Mouse (Mus musculus): ENCODE results near the gene Tbc1d16.

DNA sequence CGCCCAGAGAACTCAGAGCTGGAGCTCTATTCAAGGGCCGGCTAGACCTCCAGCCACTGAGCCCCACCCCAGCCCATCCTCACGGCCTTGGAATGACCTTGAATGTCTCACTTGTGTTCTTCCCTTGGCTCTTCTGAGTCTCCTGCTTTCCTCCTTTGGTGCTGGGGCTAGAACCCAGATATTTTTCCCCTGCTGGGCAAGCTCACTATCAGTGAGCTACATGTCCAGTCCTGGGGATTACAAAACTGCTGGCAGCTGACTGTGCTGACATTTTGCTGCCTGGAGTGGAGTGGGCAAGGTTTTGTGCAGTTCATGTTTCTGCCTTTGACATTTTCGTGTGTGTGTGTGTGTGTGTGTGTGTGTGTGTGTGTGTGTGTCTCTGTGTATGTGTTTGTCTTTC, 111.3 kb downstream of the Tbc1d16 start:
- TF ChIP-seq POLR2A (IDR thresholded peaks at IDR 0.05; ENCODE audit: borderline replicate concordance, extremely low read depth, low read depth, low read length) = no peak
- TF ChIP-seq CTCF (IDR thresholded peaks at IDR 0.05; ENCODE audit: insufficient read depth, low read length) = no peak
